Mouse (Mus musculus): Measurements from ENCODE around the gene Il17ra.

Gene Il17ra

GRCm38 (mm10) chr6:120508645-120509044 is 45.6 kb downstream of the Il17ra start:
- no peak for DNase-seq (ENCODE audit: low read depth, low spot score)

GRCm38 (mm10) chr6:120509975-120510374 is 46.9 kb downstream of the Il17ra start:
- no peak for DNase-seq (ENCODE audit: low read depth, low spot score)

- no peak for DNase-seq (ENCODE audit: low read depth, low spot score)
Observed at GRCm38 (mm10) chr6:120510425-120510824, 47.4 kb downstream of the Il17ra start.

GRCm38 (mm10) chr6:120511212-120511611 is 48.2 kb downstream of the Il17ra start:
- DNase-seq (ENCODE audit: low read depth, low spot score) = no peak

GRCm38 (mm10) chr6:120516422-120516821 is 53.4 kb downstream of the Il17ra start:
- no peak for DNase-seq (ENCODE audit: low read depth, low spot score)

- DNase-seq (ENCODE audit: low read depth, low spot score) = no peak
Observed at GRCm38 (mm10) chr6:120516879-120517278, 53.8 kb downstream of the Il17ra start.

- no peak for DNase-seq (ENCODE audit: low read depth, low spot score)
Observed at GRCm38 (mm10) chr6:120517311-120517710, 54.3 kb downstream of the Il17ra start.

GRCm38 (mm10) chr6:120519647-120520046 is 56.6 kb downstream of the Il17ra start:
- no peak for DNase-seq (ENCODE audit: low read depth, low spot score)

- no peak for DNase-seq (ENCODE audit: low read depth, low spot score)
Observed at GRCm38 (mm10) chr6:120524796-120525195, 61.7 kb downstream of the Il17ra start.

- DNase-seq (ENCODE audit: low read depth, low spot score) = no peak
Observed at GRCm38 (mm10) chr6:120529123-120529522, 66.1 kb downstream of the Il17ra start.

- peak; percentile 93 for DNase-seq (ENCODE audit: low read depth, low spot score)
Observed at GRCm38 (mm10) chr6:120531020-120531965, 68.2 kb downstream of the Il17ra start, which contains the start of gene Hdhd5. Gene Hdhd5 (minus strand): TSS chr6:120531319.

GRCm38 (mm10) chr6:120532594-120532993 is 69.5 kb downstream of the Il17ra start:
- DNase-seq (ENCODE audit: low read depth, low spot score) = no peak

- no peak for DNase-seq (ENCODE audit: low read depth, low spot score)
Observed at GRCm38 (mm10) chr6:120536337-120536736, 73.3 kb downstream of the Il17ra start.
